Mouse (Mus musculus): ENCODE data around the gene Kctd2. TPM values are rescaled to one million over a fixed set of nuclear protein-coding genes. Genes with fewer than 3 reads are reported as not detected.
A peak's percentile ranks its signal among the peaks of the same experiment; 100 is the strongest.

The Kctd2 gene
- polyA plus RNA-seq, 1 experiment from 2014 or later: 12.0 TPM

- Histone ChIP-seq H3K9me3 (replicated peaks; ENCODE audit: control insufficient read depth, low read length) (peaks cover 4% of the 10 kb centered on the region; the same call in 1 of the 2 replicates), H3K4me1 (ENCODE audit: control insufficient read depth, insufficient read depth, low read length) (peaks cover 9% of the 10 kb centered on the region), H3K9ac (ENCODE audit: low read depth, low read length) (no peak overlapping the region), H3K27me3 (ENCODE audit: control insufficient read depth, insufficient read depth, low read length) (no peaks in the 10 kb centered on the region), H3K36me3 (ENCODE audit: control insufficient read depth, insufficient read depth, low read length) (no peaks in the 10 kb centered on the region), H3K4me2 (no peak overlapping the region), H3K27ac (ENCODE audit: low read depth, low read length) (no peak overlapping the region), H3K4me3 (ENCODE audit: low read depth, low read length) (no peak overlapping the region)
- 76% methylated on average over 3 of the region's 3 CpGs for WGBS (ENCODE audit: insufficient replicate concordance)
- ATAC-seq (replicated peaks; ENCODE audit: insufficient number of reproducible peaks, low FRiP score, low TSS enrichment): no peak
Measured at GRCm38 (mm10) chr11:115439326-115439725, 19.4 kb downstream of the Kctd2 start.

GRCm38 (mm10) chr11:115439906-115440595, 20.1 kb downstream of the Kctd2 start, which contains the start of gene Trim80:
Gene Trim80, plus strand, starts transcription at chr11:115440545.
- no peak within 1 kb of the TSS for H3K27ac ChIP-seq (ENCODE audit: low read depth, low read length)
- H3K4me1 ChIP-seq (ENCODE audit: control insufficient read depth, insufficient read depth, low read length): peaks cover 9% of the 10 kb centered on the region
- H3K4me3 ChIP-seq (ENCODE audit: low read depth, low read length): no peak within 1 kb of the TSS
- H3K9me3 ChIP-seq (replicated peaks; ENCODE audit: control insufficient read depth, low read length): peaks cover 4% of the 10 kb centered on the region; the same call in 1 of the 2 replicates
- no peaks in the 10 kb centered on the region for H3K36me3 ChIP-seq (ENCODE audit: control insufficient read depth, insufficient read depth, low read length)
- no peak within 1 kb of the TSS for H3K9ac ChIP-seq (ENCODE audit: low read depth, low read length)
- WGBS (ENCODE audit: insufficient replicate concordance): 85% methylated on average over 9 of the region's 9 CpGs
- no peak for ATAC-seq (replicated peaks; ENCODE audit: insufficient number of reproducible peaks, low FRiP score, low TSS enrichment)
- no peak within 1 kb of the TSS for H3K4me2 ChIP-seq
- no peaks in the 10 kb centered on the region for H3K27me3 ChIP-seq (ENCODE audit: control insufficient read depth, insufficient read depth, low read length)

- ATAC-seq (replicated peaks; ENCODE audit: insufficient number of reproducible peaks, low FRiP score, low TSS enrichment): no peak
- Histone ChIP-seq H3K4me1 (ENCODE audit: control insufficient read depth, insufficient read depth, low read length) (peaks cover 3% of the 10 kb centered on the region), H3K27me3 (ENCODE audit: control insufficient read depth, insufficient read depth, low read length) (no peaks in the 10 kb centered on the region), H3K4me3 (ENCODE audit: low read depth, low read length) (no peak overlapping the region), H3K27ac (ENCODE audit: low read depth, low read length) (no peak overlapping the region), H3K36me3 (ENCODE audit: control insufficient read depth, insufficient read depth, low read length) (no peaks in the 10 kb centered on the region), H3K9ac (ENCODE audit: low read depth, low read length) (no peak overlapping the region), H3K9me3 (replicated peaks; ENCODE audit: control insufficient read depth, low read length) (peaks cover 4% of the 10 kb centered on the region; the same call in 1 of the 2 replicates), H3K4me2 (no peak overlapping the region)
- WGBS (ENCODE audit: insufficient replicate concordance): 47% methylated on average over 15 of the region's 15 CpGs
Measured at GRCm38 (mm10) chr11:115441417-115441816, 21.5 kb downstream of the Kctd2 start.

GRCm38 (mm10) chr11:115446906-115447305, 27.0 kb downstream of the Kctd2 start:
- H3K4me3 ChIP-seq (ENCODE audit: low read depth, low read length): no peak overlapping the region
- no peak overlapping the region for H3K4me2 ChIP-seq
- no peaks in the 10 kb centered on the region for H3K9me3 ChIP-seq (replicated peaks; ENCODE audit: control insufficient read depth, low read length)
- H3K27me3 ChIP-seq (ENCODE audit: control insufficient read depth, insufficient read depth, low read length): no peaks in the 10 kb centered on the region
- ATAC-seq (replicated peaks; ENCODE audit: insufficient number of reproducible peaks, low FRiP score, low TSS enrichment): no peak; the same call in 1 of the 2 replicates
- WGBS (ENCODE audit: insufficient replicate concordance): 16% methylated on average over 3 of the region's 3 CpGs
- H3K9ac ChIP-seq (ENCODE audit: low read depth, low read length): peak overlapping the region; percentile 31; the same call in 1 of the 2 replicates
- H3K4me1 ChIP-seq (ENCODE audit: control insufficient read depth, insufficient read depth, low read length): peaks cover 21% of the 10 kb centered on the region
- no peaks in the 10 kb centered on the region for H3K36me3 ChIP-seq (ENCODE audit: control insufficient read depth, insufficient read depth, low read length)
- H3K27ac ChIP-seq (ENCODE audit: low read depth, low read length): peak overlapping the region; percentile 24

- ATAC-seq (replicated peaks; ENCODE audit: insufficient number of reproducible peaks, low FRiP score, low TSS enrichment): no peak
- no peak overlapping the region; the same call in 1 of the 2 replicates for H3K27ac ChIP-seq (ENCODE audit: low read depth, low read length)
- H3K9me3 ChIP-seq (replicated peaks; ENCODE audit: control insufficient read depth, low read length): no peaks in the 10 kb centered on the region
- H3K9ac ChIP-seq (ENCODE audit: low read depth, low read length): no peak overlapping the region
- H3K27me3 ChIP-seq (ENCODE audit: control insufficient read depth, insufficient read depth, low read length): no peaks in the 10 kb centered on the region
- peaks cover 21% of the 10 kb centered on the region for H3K4me1 ChIP-seq (ENCODE audit: control insufficient read depth, insufficient read depth, low read length)
- H3K4me3 ChIP-seq (ENCODE audit: low read depth, low read length): no peak overlapping the region
- no peaks in the 10 kb centered on the region for H3K36me3 ChIP-seq (ENCODE audit: control insufficient read depth, insufficient read depth, low read length)
- 76% methylated on average over 11 of the region's 11 CpGs for WGBS (ENCODE audit: insufficient replicate concordance)
- no peak overlapping the region for H3K4me2 ChIP-seq
Measured at GRCm38 (mm10) chr11:115447321-115447885, 27.5 kb downstream of the Kctd2 start.

GRCm38 (mm10) chr11:115448075-115448474, 28.1 kb downstream of the Kctd2 start:
- Histone ChIP-seq H3K4me1 (ENCODE audit: control insufficient read depth, insufficient read depth, low read length) (peaks cover 21% of the 10 kb centered on the region), H3K9ac (ENCODE audit: low read depth, low read length) (no peak overlapping the region), H3K9me3 (replicated peaks; ENCODE audit: control insufficient read depth, low read length) (no peaks in the 10 kb centered on the region), H3K4me2 (no peak overlapping the region), H3K4me3 (ENCODE audit: low read depth, low read length) (no peak overlapping the region), H3K27me3 (ENCODE audit: control insufficient read depth, insufficient read depth, low read length) (no peaks in the 10 kb centered on the region), H3K36me3 (ENCODE audit: control insufficient read depth, insufficient read depth, low read length) (no peaks in the 10 kb centered on the region), H3K27ac (ENCODE audit: low read depth, low read length) (no peak overlapping the region)
- ATAC-seq (replicated peaks; ENCODE audit: insufficient number of reproducible peaks, low FRiP score, low TSS enrichment): no peak
- 86% methylated on average over 16 of the region's 16 CpGs for WGBS (ENCODE audit: insufficient replicate concordance)

GRCm38 (mm10) chr11:115448998-115449397, 29.1 kb downstream of the Kctd2 start:
- no peak overlapping the region for H3K4me3 ChIP-seq (ENCODE audit: low read depth, low read length)
- no peak for ATAC-seq (replicated peaks; ENCODE audit: insufficient number of reproducible peaks, low FRiP score, low TSS enrichment)
- no peak overlapping the region for H3K27ac ChIP-seq (ENCODE audit: low read depth, low read length)
- WGBS (ENCODE audit: insufficient replicate concordance): 59% methylated on average over 7 of the region's 7 CpGs
- H3K4me2 ChIP-seq: no peak overlapping the region
- no peak overlapping the region for H3K9ac ChIP-seq (ENCODE audit: low read depth, low read length)
- H3K27me3 ChIP-seq (ENCODE audit: control insufficient read depth, insufficient read depth, low read length): no peaks in the 10 kb centered on the region
- no peaks in the 10 kb centered on the region for H3K36me3 ChIP-seq (ENCODE audit: control insufficient read depth, insufficient read depth, low read length)
- H3K4me1 ChIP-seq (ENCODE audit: control insufficient read depth, insufficient read depth, low read length): peaks cover 23% of the 10 kb centered on the region
- no peaks in the 10 kb centered on the region for H3K9me3 ChIP-seq (replicated peaks; ENCODE audit: control insufficient read depth, low read length)

GRCm38 (mm10) chr11:115450176-115450575, 30.2 kb downstream of the Kctd2 start:
- no peak overlapping the region for H3K4me2 ChIP-seq

More at GRCm38 (mm10) chr11:115450176-115450575, 30.2 kb downstream of the Kctd2 start:
- H3K4me3 ChIP-seq (ENCODE audit: low read depth, low read length): no peak overlapping the region
- ATAC-seq (replicated peaks; ENCODE audit: insufficient number of reproducible peaks, low FRiP score, low TSS enrichment): no peak
- WGBS (ENCODE audit: insufficient replicate concordance): 79% methylated on average over 7 of the region's 7 CpGs
- H3K27me3 ChIP-seq (ENCODE audit: control insufficient read depth, insufficient read depth, low read length): no peaks in the 10 kb centered on the region
- H3K4me1 ChIP-seq (ENCODE audit: control insufficient read depth, insufficient read depth, low read length): peaks cover 23% of the 10 kb centered on the region
- H3K36me3 ChIP-seq (ENCODE audit: control insufficient read depth, insufficient read depth, low read length): no peaks in the 10 kb centered on the region
- no peak overlapping the region for H3K9ac ChIP-seq (ENCODE audit: low read depth, low read length)
- no peak overlapping the region for H3K27ac ChIP-seq (ENCODE audit: low read depth, low read length)
- H3K9me3 ChIP-seq (replicated peaks; ENCODE audit: control insufficient read depth, low read length): no peaks in the 10 kb centered on the region

Data from heart, embryonic 11.5 days (tissue).